Mouse (Mus musculus): ENCODE measurements around the gene Maml3. TPM values are rescaled to one million over a fixed set of nuclear protein-coding genes. Genes with fewer than 3 reads are reported as not detected.

Gene Maml3
- total RNA-seq, 1 experiment from 2014 or later = 19.3 TPM

- peak; percentile 18 to 37; a peak in 1 of 4 replicates for ATAC-seq (replicated peaks in 1 of 2; ENCODE audit: insufficient read depth in 1 of 2, low FRiP score in 2 of 2, low TSS enrichment in 1 of 2, low read depth in 1 of 2, poor library complexity in 2 of 2, severe bottlenecking in 2 of 2)
Measured at GRCm38 (mm10) chr3:51673408-51674086, 431.3 kb downstream of the Maml3 start.

GRCm38 (mm10) chr3:51672631-51673030 is 432.2 kb downstream of the Maml3 start:
- ATAC-seq (replicated peaks in 1 of 2; ENCODE audit: insufficient read depth in 1 of 2, low FRiP score in 2 of 2, low TSS enrichment in 1 of 2, low read depth in 1 of 2, poor library complexity in 2 of 2, severe bottlenecking in 2 of 2) = no peak

- no peak for ATAC-seq (replicated peaks in 1 of 2; ENCODE audit: insufficient read depth in 1 of 2, low FRiP score in 2 of 2, low TSS enrichment in 1 of 2, low read depth in 1 of 2, poor library complexity in 2 of 2, severe bottlenecking in 2 of 2)
Measured at GRCm38 (mm10) chr3:51671071-51671469, 433.8 kb downstream of the Maml3 start.

- no peak; a peak in 1 of 4 replicates for ATAC-seq (replicated peaks in 1 of 2; ENCODE audit: insufficient read depth in 1 of 2, low FRiP score in 2 of 2, low TSS enrichment in 1 of 2, low read depth in 1 of 2, poor library complexity in 2 of 2, severe bottlenecking in 2 of 2)
Measured at GRCm38 (mm10) chr3:51670414-51671070, 434.3 kb downstream of the Maml3 start.

GRCm38 (mm10) chr3:51668607-51669006 is 436.3 kb downstream of the Maml3 start:
- ATAC-seq (replicated peaks in 1 of 2; ENCODE audit: insufficient read depth in 1 of 2, low FRiP score in 2 of 2, low TSS enrichment in 1 of 2, low read depth in 1 of 2, poor library complexity in 2 of 2, severe bottlenecking in 2 of 2) = no peak

- peak; percentile 83 to 84 for ATAC-seq (replicated peaks in 1 of 2; ENCODE audit: insufficient read depth in 1 of 2, low FRiP score in 2 of 2, low TSS enrichment in 1 of 2, low read depth in 1 of 2, poor library complexity in 2 of 2, severe bottlenecking in 2 of 2)
Measured at GRCm38 (mm10) chr3:51662557-51662956, 442.3 kb downstream of the Maml3 start.

- no peak for ATAC-seq (replicated peaks in 1 of 2; ENCODE audit: insufficient read depth in 1 of 2, low FRiP score in 2 of 2, low TSS enrichment in 1 of 2, low read depth in 1 of 2, poor library complexity in 2 of 2, severe bottlenecking in 2 of 2)
Measured at GRCm38 (mm10) chr3:51661880-51662550, 442.9 kb downstream of the Maml3 start.

GRCm38 (mm10) chr3:51661376-51661775 is 443.5 kb downstream of the Maml3 start:
- no peak for ATAC-seq (replicated peaks in 1 of 2; ENCODE audit: insufficient read depth in 1 of 2, low FRiP score in 2 of 2, low TSS enrichment in 1 of 2, low read depth in 1 of 2, poor library complexity in 2 of 2, severe bottlenecking in 2 of 2)

- ATAC-seq (replicated peaks in 1 of 2; ENCODE audit: insufficient read depth in 1 of 2, low FRiP score in 2 of 2, low TSS enrichment in 1 of 2, low read depth in 1 of 2, poor library complexity in 2 of 2, severe bottlenecking in 2 of 2) = no peak
Measured at GRCm38 (mm10) chr3:51660821-51661276, 444.0 kb downstream of the Maml3 start.

- no peak for ATAC-seq (replicated peaks in 1 of 2; ENCODE audit: insufficient read depth in 1 of 2, low FRiP score in 2 of 2, low TSS enrichment in 1 of 2, low read depth in 1 of 2, poor library complexity in 2 of 2, severe bottlenecking in 2 of 2)
Measured at GRCm38 (mm10) chr3:51660060-51660459, 444.8 kb downstream of the Maml3 start, which contains the start of gene Mgst2. TSS of gene Mgst2 (plus strand) at chr3:51660360.

GRCm38 (mm10) chr3:51659415-51659814 is 445.5 kb downstream of the Maml3 start:
- no peak for ATAC-seq (replicated peaks in 1 of 2; ENCODE audit: insufficient read depth in 1 of 2, low FRiP score in 2 of 2, low TSS enrichment in 1 of 2, low read depth in 1 of 2, poor library complexity in 2 of 2, severe bottlenecking in 2 of 2)

GRCm38 (mm10) chr3:51654303-51655055 is 450.4 kb downstream of the Maml3 start:
- ATAC-seq (replicated peaks in 1 of 2; ENCODE audit: insufficient read depth in 1 of 2, low FRiP score in 2 of 2, low TSS enrichment in 1 of 2, low read depth in 1 of 2, poor library complexity in 2 of 2, severe bottlenecking in 2 of 2) = peak in 1 of 2 experiments; percentile 40; a peak in 2 of 4 replicates

- ATAC-seq (replicated peaks in 1 of 2; ENCODE audit: insufficient read depth in 1 of 2, low FRiP score in 2 of 2, low TSS enrichment in 1 of 2, low read depth in 1 of 2, poor library complexity in 2 of 2, severe bottlenecking in 2 of 2) = peak; percentile 29 to 43
Measured at GRCm38 (mm10) chr3:51652701-51653100, 452.2 kb downstream of the Maml3 start.

GRCm38 (mm10) chr3:51652292-51652691 is 452.6 kb downstream of the Maml3 start:
- peak; percentile 63 to 66 for ATAC-seq (replicated peaks in 1 of 2; ENCODE audit: insufficient read depth in 1 of 2, low FRiP score in 2 of 2, low TSS enrichment in 1 of 2, low read depth in 1 of 2, poor library complexity in 2 of 2, severe bottlenecking in 2 of 2)

GRCm38 (mm10) chr3:51651149-51651548 is 453.7 kb downstream of the Maml3 start:
- ATAC-seq (replicated peaks in 1 of 2; ENCODE audit: insufficient read depth in 1 of 2, low FRiP score in 2 of 2, low TSS enrichment in 1 of 2, low read depth in 1 of 2, poor library complexity in 2 of 2, severe bottlenecking in 2 of 2) = no peak

- no peak for ATAC-seq (replicated peaks in 1 of 2; ENCODE audit: insufficient read depth in 1 of 2, low FRiP score in 2 of 2, low TSS enrichment in 1 of 2, low read depth in 1 of 2, poor library complexity in 2 of 2, severe bottlenecking in 2 of 2)
Measured at GRCm38 (mm10) chr3:51649986-51650385, 454.9 kb downstream of the Maml3 start.

GRCm38 (mm10) chr3:51649426-51649825 is 455.4 kb downstream of the Maml3 start:
- ATAC-seq (replicated peaks in 1 of 2; ENCODE audit: insufficient read depth in 1 of 2, low FRiP score in 2 of 2, low TSS enrichment in 1 of 2, low read depth in 1 of 2, poor library complexity in 2 of 2, severe bottlenecking in 2 of 2) = no peak
